Mouse (Mus musculus) heart, embryonic 12.5 days (tissue): ENCODE measurements at regions not wholly inside any gene's neighbourhood (a gene's known extent, or its start where the extent isn't known, plus 50 kb on each side); places are given as distances from the start of the nearest gene placed in this dataset.
A peak's percentile ranks its signal among the peaks of the same experiment; 100 is the strongest.

Experiments used
- ATAC-seq: fragments of 200-750 bp; cut with Nextera tagmentation; 2 replicates; pipeline ENCODE4 v1.8.0; 2017; ENCODE audit warnings: moderate TSS enrichment, moderate library complexity; ENCODE audit not compliant: insufficient number of reproducible peaks, low FRiP score
- H3K27ac ChIP-seq: fragments of 300-500 bp; sonication (generic); 2 replicates; pipeline ENCODE4 v1.5.1; 2016; ENCODE audit warnings: mild to moderate bottlenecking, moderate library complexity; ENCODE audit not compliant: poor library complexity, severe bottlenecking
- H3K27me3 ChIP-seq: fragments of 300-500 bp; sonication (generic); replicated peaks from 2 replicates; pipeline ENCODE4 v1.6.1; 2016; ENCODE audit warnings: mild to moderate bottlenecking, moderate library complexity
- H3K36me3 ChIP-seq: fragments of 300-500 bp; sonication (generic); 2 replicates; pipeline ENCODE4 v1.6.1; 2016; ENCODE audit warnings: mild to moderate bottlenecking, moderate library complexity
- H3K4me1 ChIP-seq: fragments of 300-500 bp; sonication (generic); replicated peaks from 2 replicates; pipeline ENCODE4 v1.6.1; 2016; ENCODE audit warnings: mild to moderate bottlenecking
- H3K4me2 ChIP-seq: fragments of 300-500 bp; sonication (generic); 2 replicates; pipeline ENCODE4 v1.6.1; 2016; ENCODE audit warnings: mild to moderate bottlenecking, moderate library complexity
- H3K4me3 ChIP-seq: fragments of 300-500 bp; sonication (generic); 2 replicates; pipeline ENCODE4 v1.5.1; 2016; ENCODE audit warnings: mild to moderate bottlenecking
- H3K9ac ChIP-seq: fragments of 300-500 bp; sonication (generic); 2 replicates; pipeline ENCODE4 v1.6.1; 2016; ENCODE audit warnings: mild to moderate bottlenecking, moderate library complexity
- H3K9me3 ChIP-seq: fragments of 300-500 bp; sonication (generic); replicated peaks from 2 replicates; pipeline ENCODE4 v1.6.1; 2016; ENCODE audit warnings: mild to moderate bottlenecking, moderate library complexity
- WGBS: fragments of 180-500 bp; shearing (Covaris S2); methylation state at CpG from one replicate; pipeline ENCODE4 v1.1.7; 2016; 5-methylcytosine and 5-hydroxymethylcytosine counted together

GRCm38 (mm10) chr7:115134926-115135575, 391.6 kb downstream of the Insc start:
- ATAC-seq: no peak
- Histone ChIP-seq H3K27me3 (no peaks in the 10 kb centered on the region), H3K4me3 (no peak overlapping the region), H3K9ac (no peak overlapping the region), H3K4me1 (peaks cover 20% of the 10 kb centered on the region), H3K36me3 (no peaks in the 10 kb centered on the region), H3K4me2 (no peak overlapping the region), H3K9me3 (no peaks in the 10 kb centered on the region), H3K27ac (no peak overlapping the region)
- WGBS: 70% methylated on average over 3 of the region's 3 CpGs

- no peak overlapping the region for H3K4me3 ChIP-seq
- H3K27ac ChIP-seq: no peak overlapping the region
- no peak for ATAC-seq
- no peaks in the 10 kb centered on the region for H3K36me3 ChIP-seq
- H3K27me3 ChIP-seq: no peaks in the 10 kb centered on the region
- no peak overlapping the region for H3K4me2 ChIP-seq
- H3K4me1 ChIP-seq: peaks cover 10% of the 10 kb centered on the region
- WGBS: 83% methylated on average over 3 of the region's 3 CpGs
- no peaks in the 10 kb centered on the region for H3K9me3 ChIP-seq
- H3K9ac ChIP-seq: no peak overlapping the region
Observed at GRCm38 (mm10) chr7:115140286-115140685, 396.8 kb downstream of the Insc start.

- Histone ChIP-seq H3K4me3 (no peak overlapping the region), H3K27ac (no peak overlapping the region), H3K4me1 (peaks cover 6% of the 10 kb centered on the region), H3K36me3 (no peaks in the 10 kb centered on the region), H3K9me3 (no peaks in the 10 kb centered on the region), H3K27me3 (no peaks in the 10 kb centered on the region), H3K9ac (no peak overlapping the region), H3K4me2 (no peak overlapping the region)
- WGBS: 73% methylated on average over 2 of the region's 2 CpGs
- ATAC-seq: no peak
Observed at GRCm38 (mm10) chr7:115142163-115142562, 398.7 kb downstream of the Insc start.

DNA sequence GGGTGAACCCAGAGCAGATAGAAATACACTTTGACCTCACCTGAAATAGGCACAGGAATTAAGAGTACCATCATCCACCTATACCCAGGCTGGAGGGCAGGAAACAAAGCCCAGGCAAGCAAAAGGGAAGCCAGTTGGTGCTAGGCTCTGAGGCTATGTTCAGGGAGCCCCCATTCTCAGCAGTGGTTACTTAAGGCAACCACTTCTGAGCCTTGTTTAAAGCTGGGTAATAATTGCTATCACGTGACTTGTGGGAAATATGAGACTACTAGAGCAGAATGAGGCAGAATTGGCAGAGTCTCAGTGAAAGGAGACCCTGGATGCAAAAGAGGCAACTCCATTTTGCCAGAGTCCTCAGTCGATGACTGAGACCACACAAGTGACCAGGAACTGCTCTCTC, 401.5 kb downstream of the Insc start:
- Histone ChIP-seq H3K9me3 (no peaks in the 10 kb centered on the region), H3K27ac (no peak overlapping the region), H3K36me3 (no peaks in the 10 kb centered on the region), H3K9ac (no peak overlapping the region), H3K4me2 (no peak overlapping the region), H3K4me3 (no peak overlapping the region), H3K4me1 (no peaks in the 10 kb centered on the region), H3K27me3 (no peaks in the 10 kb centered on the region)
- WGBS: 59% methylated on average over 2 of the region's 2 CpGs
- no peak for ATAC-seq

DNA sequence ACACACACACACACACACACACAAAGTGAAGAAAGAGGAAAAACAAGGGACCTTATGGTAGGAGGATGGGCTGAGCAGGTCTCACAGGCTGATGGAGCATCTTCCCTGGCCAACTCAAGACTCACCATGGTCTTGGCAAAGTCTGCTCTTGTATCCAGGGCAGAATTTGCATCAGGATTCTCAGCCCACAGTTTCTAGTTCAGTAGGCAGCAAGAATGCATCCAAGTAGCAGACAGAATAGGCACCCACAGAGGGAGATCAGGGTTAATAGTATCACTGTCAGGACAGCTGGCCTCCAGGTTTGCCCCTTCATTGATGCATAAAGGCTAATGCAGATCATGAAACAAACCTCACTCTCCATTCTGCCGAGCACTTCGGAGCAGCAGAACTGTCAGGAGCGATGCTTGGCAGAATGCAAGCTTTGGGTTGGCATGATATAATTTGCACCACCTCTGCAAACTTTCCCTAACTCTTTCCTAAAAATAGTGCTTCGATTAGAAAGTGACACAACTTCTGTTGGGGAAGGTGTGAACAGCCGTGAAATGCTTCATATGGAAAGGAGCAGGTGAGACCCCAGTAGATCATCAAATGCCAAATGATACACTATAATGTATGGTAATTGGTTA, 404.0 kb downstream of the Insc start:
- Histone ChIP-seq H3K4me1 (no peaks in the 10 kb centered on the region), H3K9me3 (0 out of 2 replicates have a peak, but pooled peaks cover 3% of the 10 kb centered on the region), H3K4me3 (no peak overlapping the region), H3K4me2 (no peak overlapping the region), H3K27ac (no peak overlapping the region), H3K36me3 (no peaks in the 10 kb centered on the region), H3K9ac (no peak overlapping the region), H3K27me3 (no peaks in the 10 kb centered on the region)
- WGBS: 81% methylated on average over 5 of the region's 5 CpGs
- ATAC-seq: no peak

- Histone ChIP-seq H3K4me1 (peaks cover 14% of the 10 kb centered on the region), H3K4me3 (no peak overlapping the region), H3K27me3 (no peaks in the 10 kb centered on the region), H3K9me3 (0 out of 2 replicates have a peak, but pooled peaks cover 3% of the 10 kb centered on the region), H3K4me2 (no peak overlapping the region), H3K36me3 (no peaks in the 10 kb centered on the region), H3K27ac (0 out of 2 replicates have a peak overlapping the region, but pooled peaks have one; percentile 17), H3K9ac (no peak overlapping the region)
- no peak for ATAC-seq
Observed at GRCm38 (mm10) chr7:115153291-115153690, 409.8 kb downstream of the Insc start.

- H3K27ac ChIP-seq: 0 out of 2 replicates have a peak overlapping the region, but pooled peaks have one; percentile 17
- 40% methylated on average over 4 of the region's 4 CpGs for WGBS
- no peaks in the 10 kb centered on the region for H3K27me3 ChIP-seq
Observed at GRCm38 (mm10) chr7:115153764-115154509, 410.4 kb downstream of the Insc start.

DNA sequence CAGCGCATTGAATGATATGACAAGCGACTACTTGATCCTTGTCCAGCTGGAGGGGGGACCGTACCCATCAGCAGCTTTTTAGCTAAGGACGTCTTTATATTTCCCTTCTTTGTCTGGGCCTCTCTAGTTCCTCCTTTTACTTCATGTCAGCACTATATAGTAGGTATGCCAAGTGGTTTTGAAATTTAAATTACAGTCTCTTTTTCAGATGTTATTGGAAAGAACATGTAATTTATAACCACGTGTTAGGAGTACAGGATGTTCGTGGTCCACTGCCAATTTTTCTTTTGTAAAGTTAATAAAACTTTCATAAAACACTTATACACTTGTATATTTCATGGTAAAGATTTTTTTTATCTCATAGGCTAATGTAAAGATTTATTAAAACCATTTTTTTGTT, 426.5 kb downstream of the Insc start:
- WGBS: 31% methylated on average over 6 of the region's 6 CpGs
- Histone ChIP-seq H3K36me3 (no peaks in the 10 kb centered on the region), H3K4me2 (no peak overlapping the region), H3K4me1 (no peaks in the 10 kb centered on the region), H3K27ac (no peak overlapping the region), H3K27me3 (peaks cover 23% of the 10 kb centered on the region), H3K9me3 (peaks cover 5% of the 10 kb centered on the region; the same call in 1 of the 2 replicates), H3K9ac (no peak overlapping the region), H3K4me3 (no peak overlapping the region)
- ATAC-seq: no peak

More at GRCm38 (mm10) chr7:115153764-115154509, 410.4 kb downstream of the Insc start:
- H3K4me1 ChIP-seq: peaks cover 14% of the 10 kb centered on the region
- no peak overlapping the region for H3K9ac ChIP-seq
- ATAC-seq: no peak
- H3K4me2 ChIP-seq: no peak overlapping the region
- no peak overlapping the region for H3K4me3 ChIP-seq
- 0 out of 2 replicates have a peak, but pooled peaks cover 3% of the 10 kb centered on the region for H3K9me3 ChIP-seq
- no peaks in the 10 kb centered on the region for H3K36me3 ChIP-seq

- 52% methylated on average over 9 of the region's 9 CpGs for WGBS
- ATAC-seq: no peak
- no peak overlapping the region for H3K9ac ChIP-seq
- no peak overlapping the region for H3K4me2 ChIP-seq
- no peaks in the 10 kb centered on the region for H3K4me1 ChIP-seq
- no peak overlapping the region for H3K4me3 ChIP-seq
- H3K9me3 ChIP-seq: 0 out of 2 replicates have a peak, but pooled peaks cover 5% of the 10 kb centered on the region
- no peak overlapping the region for H3K27ac ChIP-seq
- H3K27me3 ChIP-seq: peaks cover 23% of the 10 kb centered on the region
- no peaks in the 10 kb centered on the region for H3K36me3 ChIP-seq
Observed at GRCm38 (mm10) chr7:115170439-115170838, 426.9 kb downstream of the Insc start.

DNA sequence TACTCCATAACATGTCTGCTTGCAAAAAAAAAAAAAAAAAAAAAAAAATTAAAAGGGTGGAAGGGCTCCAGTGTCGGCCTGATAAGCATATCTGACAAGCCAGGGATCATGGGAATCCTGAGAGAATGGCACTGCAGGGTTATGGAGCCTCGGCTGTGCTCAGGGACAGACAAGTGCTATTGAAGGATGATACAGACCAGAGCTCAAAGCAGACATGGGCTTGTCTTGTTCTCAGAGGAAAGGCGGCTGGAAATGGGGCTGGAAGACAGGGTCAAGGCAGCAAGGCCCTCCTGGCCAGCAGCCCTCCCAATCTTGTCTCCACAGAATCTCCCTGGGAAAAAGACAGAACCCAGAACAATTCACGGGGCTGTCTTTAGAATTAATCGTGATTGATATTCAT, 449.0 kb downstream of the Insc start:
- WGBS: 28% methylated on average over 5 of the region's 5 CpGs

More for the DNA sequence above, 449.0 kb downstream of the Insc start:
- no peak overlapping the region for H3K4me3 ChIP-seq
- H3K4me1 ChIP-seq: peaks cover 18% of the 10 kb centered on the region
- no peaks in the 10 kb centered on the region; the same call in 1 of the 2 replicates for H3K27me3 ChIP-seq
- no peaks in the 10 kb centered on the region for H3K36me3 ChIP-seq
- no peak for ATAC-seq
- no peak overlapping the region for H3K4me2 ChIP-seq
- H3K9ac ChIP-seq: no peak overlapping the region
- no peaks in the 10 kb centered on the region for H3K9me3 ChIP-seq
- H3K27ac ChIP-seq: no peak overlapping the region
